Mouse (Mus musculus): Measurements from ENCODE around the gene Cnot6.

GRCm38 (mm10) chr11:49658791-49659469 lies 53.6 kb downstream of the Cnot6 start:
- TF ChIP-seq CTCF (IDR thresholded peaks at IDR 0.05; ENCODE audit: low read depth, low read length) (no peak), POLR2A (IDR thresholded peaks at IDR 0.05; ENCODE audit: extremely low read depth, insufficient read depth, low read length) (no peak)

Data from liver, adult 2 months (tissue).